Mouse (Mus musculus): ENCODE measurements at regions not wholly inside any gene's neighbourhood (a gene's known extent, or its start where the extent isn't known, plus 50 kb on each side); places are given as distances from the start of the nearest gene placed in this dataset.

DNA sequence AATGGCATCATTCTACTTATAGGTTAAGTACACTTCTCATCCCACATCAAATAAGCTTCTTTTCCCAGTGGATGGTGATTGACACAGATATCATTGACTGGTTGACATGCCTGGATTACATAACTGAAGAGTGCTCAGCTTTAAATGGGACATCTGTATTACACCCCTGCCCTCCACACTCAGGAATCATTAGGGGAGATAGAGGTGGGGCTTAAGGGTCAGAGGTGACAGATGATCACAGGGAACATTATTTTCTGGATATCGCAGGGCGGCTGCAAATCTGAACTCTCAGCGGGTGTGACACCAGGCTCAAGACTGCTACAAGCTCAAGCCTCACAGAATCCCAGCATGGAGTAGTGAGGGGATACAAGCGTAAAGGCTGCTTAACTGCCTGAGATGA lies 1763.5 kb upstream of the Got2 start:
- TF ChIP-seq CTCF (IDR thresholded peaks at IDR 0.05) (no peak), EP300 (IDR thresholded peaks at IDR 0.05) (no peak)

All from lung, postnatal 0 days (tissue).